Mouse (Mus musculus): ENCODE results near the gene Pms2.
A peak's percentile ranks its signal among the peaks of the same experiment; 100 is the strongest.

Pms2 gene

DNA sequence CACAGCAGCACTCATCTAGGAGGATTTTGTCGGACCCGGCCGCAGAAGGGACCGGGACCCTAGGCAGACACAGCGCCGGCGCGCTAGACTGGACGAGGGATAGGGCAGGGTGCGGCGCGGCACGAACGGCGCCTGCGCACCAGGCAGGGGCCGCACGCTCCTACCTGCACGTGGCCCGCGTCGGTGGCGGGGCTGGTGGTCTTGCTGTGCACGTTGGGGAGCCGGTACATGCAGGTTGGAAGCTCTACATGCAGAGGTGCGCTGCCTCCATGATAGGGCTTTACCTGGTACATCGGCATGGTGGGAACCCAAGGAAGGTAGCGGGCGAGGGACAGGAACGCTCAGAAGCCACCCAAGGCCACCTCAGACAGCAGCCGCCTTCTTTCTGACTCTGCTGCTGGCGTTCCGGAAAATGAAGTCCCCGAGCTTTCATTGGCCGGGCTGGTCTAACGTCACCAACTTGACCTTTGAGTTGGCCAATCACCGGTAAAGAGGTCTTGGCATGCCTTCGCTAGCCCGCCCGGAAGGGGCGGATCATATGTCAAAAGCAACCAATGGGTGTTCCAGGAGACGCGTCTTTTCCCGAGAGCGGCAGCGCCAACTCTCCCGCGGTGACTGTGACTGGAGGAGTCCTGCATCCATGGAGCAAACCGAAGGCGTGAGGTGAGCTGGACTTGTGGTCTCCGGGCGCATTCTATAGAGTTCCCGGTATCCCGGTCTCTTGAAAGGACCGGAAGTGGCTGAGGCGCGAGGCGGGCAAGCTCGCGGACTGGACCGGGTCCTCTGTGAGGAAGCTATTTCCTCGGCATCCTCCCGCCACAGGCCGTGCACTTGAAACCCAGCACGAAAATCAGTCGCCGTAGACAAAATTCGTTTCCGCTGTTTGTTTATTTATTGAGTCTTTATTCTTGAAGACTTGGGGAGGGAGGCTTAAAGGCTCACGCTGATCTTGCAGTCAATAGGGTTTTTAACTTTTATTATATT, at the start of gene Pms2, which contains the start of gene Aimp2:
Pms2 (plus strand) TSS at position 548 of the 984 bp plus-strand sequence.
Aimp2 (minus strand) TSS at position 431 of the 984 bp plus-strand sequence.
- peak; percentile 95 for DNase-seq (ENCODE audit: extremely low spot score)

DNA sequence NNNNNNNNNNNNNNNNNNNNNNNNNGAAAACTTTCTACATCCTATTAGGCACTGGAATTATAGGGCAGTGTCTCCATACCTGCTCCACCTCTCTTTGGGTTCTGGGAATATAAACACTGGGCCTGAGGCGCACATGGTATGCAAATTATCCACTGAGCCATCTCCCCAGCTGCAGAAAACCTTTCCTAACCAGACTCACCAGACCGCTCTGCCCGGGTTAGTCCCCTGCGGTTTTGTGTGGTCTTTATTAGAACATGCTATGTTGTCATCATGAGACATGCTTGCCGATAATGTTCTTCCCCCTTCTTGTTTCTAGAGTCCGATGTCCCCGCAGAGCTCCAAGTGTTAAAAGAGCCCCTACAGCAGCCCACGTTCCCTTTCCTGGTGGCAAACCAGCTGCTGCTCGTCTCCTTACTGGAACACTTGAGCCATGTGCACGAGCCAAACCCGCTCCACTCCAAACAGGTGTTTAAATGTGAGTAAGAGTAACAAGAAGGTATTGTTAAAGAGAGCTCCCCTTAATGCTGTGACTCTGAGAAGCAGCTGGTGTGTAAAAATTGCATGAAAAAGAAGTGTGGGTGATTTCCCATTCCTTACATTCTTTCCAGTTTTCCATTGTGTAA, 38.1 kb upstream of the Pms2 start:
- no peak for DNase-seq (ENCODE audit: extremely low spot score)

DNA sequence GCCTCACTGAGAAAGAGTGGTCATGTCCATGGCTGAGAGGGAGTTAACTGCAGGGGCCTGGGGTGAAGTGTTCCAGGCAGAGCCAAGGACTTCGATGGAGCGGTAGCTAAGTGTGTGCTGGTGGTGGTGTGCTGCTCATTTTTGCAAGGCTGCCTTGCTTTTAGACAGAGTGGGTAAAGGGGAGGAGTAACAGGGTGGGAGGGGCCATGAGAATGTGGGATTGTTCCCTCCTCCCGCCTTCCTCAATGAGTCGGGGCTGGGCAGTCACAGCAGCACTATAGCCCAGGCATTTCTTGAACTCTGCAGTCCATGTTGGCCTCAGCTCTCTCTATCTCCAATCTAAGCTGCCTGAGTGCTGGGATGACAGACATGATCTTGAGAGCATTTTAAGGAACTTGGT, 35.2 kb upstream of the Pms2 start:
- no peak for DNase-seq (ENCODE audit: extremely low spot score)

DNA sequence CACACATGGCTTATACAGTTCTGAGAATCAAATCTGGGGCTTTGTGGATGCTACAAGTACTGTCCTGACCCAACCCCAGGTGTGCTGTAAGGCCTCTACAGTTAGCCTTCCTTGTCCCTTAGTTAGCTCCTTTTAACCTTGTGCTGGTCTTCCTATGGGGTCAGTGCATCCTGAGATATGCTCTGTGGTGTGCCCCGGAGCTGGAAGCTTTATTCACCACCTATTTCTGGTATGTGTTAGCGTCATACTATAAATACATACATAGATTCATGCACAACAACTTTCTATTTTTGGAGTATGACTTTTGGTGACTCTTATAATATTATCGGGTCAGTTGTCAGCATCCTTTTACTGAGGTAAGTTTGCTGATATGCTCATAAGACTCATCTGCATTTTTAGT, 24.5 kb upstream of the Pms2 start:
- DNase-seq (ENCODE audit: extremely low spot score) = no peak

DNA sequence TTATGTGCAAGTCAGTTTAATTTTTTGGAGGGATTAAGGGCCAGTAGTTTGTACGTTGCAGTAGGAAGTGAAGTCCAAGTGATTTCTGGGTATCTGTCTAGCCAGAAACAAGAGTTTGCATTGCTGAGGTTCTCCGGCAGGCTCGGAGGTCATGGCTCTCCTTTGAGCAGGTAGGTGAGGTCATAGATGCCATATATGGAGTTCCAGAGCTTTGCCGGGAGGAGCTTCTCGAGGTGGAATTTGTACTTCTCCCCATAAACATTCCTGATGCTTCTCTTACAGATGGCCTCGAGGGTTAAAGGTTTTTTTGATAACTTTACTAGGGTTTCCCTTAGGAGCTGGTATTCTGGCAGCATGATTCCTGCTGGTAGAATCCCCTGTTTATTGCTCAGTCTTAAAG, 19.0 kb upstream of the Pms2 start:
- DNase-seq (ENCODE audit: extremely low spot score) = no peak

DNA sequence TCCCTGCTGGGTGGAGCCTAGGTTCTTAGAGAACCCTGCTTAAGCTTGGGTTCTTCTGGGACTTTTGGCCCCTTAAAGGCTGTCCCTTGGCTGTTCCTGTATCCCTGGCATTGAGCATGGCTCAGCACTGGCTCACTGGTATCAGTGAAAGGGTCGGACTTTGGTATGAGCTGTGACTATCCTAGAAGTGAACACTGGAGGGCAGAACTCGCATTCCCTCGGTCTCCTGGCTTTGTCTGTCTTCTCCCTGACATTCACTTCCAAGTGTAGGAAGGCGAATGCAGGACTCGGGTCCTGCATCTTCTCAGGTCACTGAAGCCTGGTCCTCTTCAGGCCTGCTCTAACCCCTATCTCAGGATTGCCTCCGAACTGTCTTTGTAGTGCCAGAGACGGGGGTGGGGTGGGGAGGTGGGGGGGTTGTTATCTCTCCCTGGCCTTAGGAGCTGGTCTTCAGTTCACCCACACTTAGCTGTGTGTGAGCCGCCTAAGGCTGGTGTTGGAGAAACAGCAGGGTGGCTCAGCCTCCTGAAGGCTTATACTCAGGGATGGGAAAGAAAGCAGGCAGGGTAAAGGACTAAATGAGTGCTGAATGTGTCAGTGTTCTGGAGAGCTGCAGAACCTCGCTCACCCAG, 17.4 kb upstream of the Pms2 start:
- DNase-seq (ENCODE audit: extremely low spot score) = no peak

DNA sequence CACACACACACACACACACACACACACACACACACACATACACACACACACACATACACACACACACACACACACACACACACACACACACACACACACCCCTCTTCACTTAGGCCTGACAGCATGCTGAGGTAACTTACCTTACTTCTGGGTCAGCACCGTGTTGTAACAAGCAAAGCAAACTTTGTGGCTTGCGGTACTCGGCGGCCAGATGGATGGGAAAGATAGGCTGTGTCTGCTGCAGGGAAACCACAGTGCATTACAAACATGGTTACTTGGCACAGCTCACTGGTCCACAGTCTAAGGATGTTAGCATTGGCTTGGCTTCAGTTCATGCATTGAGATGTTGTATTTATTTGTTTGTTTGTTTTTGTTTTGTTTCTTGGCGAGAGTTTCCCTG, 16.4 kb upstream of the Pms2 start:
- DNase-seq (ENCODE audit: extremely low spot score) = no peak

DNA sequence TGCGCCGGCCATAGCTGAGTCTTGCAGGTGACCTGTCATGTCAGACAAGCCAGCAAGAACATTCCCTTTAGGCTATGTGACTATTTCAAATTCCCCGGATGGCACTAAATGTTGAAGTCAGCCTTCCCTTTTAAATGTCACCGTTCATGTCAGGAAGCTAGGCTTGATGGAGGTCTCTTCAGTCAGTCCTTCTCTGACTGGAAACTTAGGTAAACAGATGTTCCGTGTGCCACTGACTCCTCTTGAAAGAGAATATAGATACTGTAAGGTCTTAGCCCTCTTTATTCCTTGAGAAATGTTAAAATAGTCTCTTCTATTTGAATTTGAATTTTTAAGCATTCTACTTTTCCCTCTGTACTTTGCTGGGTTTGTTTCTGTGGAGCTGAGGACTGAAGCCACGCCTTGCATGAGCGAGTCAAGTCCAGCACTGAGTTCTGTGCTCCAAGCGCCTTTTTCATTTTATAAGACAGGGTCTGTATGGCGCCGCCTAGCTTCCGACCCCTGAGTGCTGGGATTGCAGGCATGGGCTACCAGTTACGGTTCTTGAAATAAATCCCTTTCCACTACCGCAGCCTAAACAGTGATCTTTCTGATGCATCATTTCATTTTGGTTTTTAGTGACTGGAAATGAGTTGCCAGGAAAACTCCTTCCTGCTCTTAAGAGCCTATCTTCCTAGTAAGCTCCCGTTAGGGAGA, 12.0 kb upstream of the Pms2 start, which contains the start of gene Ankrd61:
Ankrd61 (minus strand) TSS at position 51 of the 696 bp plus-strand sequence.
- DNase-seq (ENCODE audit: extremely low spot score) = no peak

DNA sequence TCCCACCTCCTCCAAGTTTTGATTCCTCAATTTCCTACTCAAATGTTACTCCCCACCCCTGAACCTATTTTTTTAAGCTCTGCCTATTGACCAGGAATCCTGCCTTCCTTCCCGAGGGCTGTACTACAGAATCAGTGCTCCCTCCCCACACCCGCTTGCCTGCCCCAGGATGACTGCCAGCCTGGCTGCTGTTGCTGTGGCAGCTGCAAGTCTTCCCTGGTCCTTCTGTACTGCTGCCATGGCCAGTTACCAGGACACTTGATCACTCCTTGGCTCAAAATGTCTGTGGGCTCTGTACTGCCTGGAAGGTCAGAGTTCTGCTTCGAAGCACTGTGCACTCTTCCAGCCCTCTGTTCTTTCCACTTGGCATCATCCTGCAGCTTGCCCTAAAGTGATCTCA, 7.7 kb upstream of the Pms2 start:
- no peak for DNase-seq (ENCODE audit: extremely low spot score)

DNA sequence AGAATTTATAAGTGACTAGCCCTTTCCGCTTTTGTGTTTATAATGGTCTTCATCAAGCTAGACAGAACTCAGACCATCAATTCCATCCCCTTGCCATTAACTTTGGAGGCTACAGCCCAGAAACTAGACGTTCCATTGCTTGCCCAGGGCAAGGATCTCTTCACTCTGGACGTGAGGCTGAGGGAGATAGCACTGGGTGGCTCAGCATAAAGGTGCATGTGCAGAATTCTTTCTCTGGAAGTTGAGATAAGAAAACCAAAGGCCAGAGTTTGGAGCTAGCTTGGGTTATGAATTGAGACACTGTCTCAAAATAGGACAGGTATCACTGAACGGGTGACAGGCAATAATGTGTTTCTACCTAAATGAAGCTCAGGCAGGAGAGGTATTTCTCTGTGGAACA, 6.0 kb upstream of the Pms2 start:
- DNase-seq (ENCODE audit: extremely low spot score) = no peak

DNA sequence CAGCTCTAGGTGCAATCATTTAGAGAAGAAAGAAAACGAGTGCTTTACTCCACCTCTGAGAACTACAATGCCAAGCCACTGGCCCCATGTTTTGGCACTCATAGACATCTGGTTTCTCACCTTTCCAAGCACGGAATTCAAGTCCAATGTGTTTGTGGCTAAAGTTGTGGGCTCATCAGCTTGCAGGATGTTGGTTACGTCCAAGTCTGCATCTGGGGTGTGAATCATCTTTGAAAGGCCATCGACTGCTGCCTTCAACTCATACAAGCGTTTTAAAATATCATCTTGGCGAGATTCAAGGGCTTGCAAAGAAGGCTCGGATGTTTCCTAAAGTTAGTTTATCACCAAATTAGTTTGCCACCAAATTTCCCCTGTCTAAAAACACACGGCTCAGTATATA, 3.3 kb upstream of the Pms2 start:
- DNase-seq (ENCODE audit: extremely low spot score) = no peak

DNA sequence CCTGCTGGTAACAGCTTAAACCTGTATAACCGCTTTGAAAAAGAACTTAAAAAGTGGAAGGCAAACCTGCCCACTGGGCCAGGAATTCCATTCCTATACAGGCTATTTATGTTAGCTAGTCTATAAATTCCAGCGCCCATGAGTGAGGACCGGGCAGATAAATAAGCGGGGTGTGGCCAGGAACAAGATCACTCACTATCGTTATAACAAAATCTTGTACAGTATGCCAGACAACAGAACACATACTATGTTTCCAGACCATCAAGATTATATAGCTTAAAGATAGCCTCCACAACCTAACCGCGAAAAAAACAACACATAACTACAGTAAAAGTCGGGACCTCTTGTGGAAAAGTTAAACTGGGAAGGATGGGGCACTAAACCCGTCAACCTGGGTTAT, 838 bp upstream of the Pms2 start:
- no peak for DNase-seq (ENCODE audit: extremely low spot score)

DNA sequence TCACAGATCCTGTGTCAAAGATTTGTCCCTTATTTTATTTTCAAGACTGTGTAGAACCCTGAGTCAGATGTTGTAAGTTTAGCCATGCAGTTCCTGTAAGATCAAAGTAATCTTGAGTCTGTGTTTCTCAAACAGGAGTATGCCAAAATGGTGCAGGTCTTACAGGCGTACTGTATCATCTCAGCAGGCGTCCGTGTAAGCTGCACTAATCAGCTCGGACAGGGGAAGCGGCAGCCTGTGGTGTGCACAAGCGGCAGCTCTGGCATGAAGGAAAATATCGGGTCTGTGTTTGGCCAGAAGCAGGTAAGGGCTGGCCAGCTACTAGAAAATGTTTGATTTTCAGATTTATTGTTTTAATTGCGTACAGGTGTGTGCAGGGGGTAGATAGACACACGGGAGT, 6.5 kb downstream of the Pms2 start:
- DNase-seq (ENCODE audit: extremely low spot score) = no peak

DNA sequence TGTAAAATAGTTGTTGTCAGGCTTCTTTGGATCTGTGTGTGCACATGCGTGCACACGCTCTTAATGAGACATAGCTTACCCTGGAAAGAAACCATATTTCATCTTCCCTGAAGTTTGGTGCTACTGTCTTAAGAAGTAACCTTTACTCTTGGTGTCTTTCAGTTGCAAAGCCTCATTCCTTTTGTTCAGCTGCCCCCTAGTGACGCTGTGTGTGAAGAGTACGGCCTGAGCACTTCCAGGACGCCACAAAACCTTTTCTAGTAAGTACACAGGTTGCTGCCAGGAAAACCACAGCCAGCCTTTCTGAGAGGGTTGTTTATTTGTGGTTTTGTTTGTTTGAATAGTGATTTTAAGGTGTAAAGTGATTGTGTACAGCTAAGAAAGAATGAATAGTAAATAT, 7.7 kb downstream of the Pms2 start:
- peak; percentile 16 for DNase-seq (ENCODE audit: extremely low spot score)

DNA sequence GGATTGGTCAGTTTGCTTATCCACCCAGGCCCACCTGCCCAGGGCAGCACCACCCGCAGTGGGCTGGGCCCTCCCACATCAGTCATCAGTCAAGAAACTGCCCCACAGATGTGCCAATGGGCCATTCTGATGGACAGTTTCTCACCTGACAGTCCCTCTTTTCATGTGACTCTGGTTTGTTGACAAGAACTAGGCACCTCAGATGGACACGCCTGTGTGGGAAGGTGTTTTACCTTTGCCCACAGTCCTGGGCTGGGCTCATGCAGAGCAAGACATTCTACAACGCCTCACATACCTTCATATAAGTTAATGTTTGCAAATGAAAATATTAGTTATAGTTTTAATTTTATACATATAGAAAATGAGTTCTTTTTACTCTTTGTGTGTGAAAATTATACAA, 8.4 kb downstream of the Pms2 start:
- DNase-seq (ENCODE audit: extremely low spot score) = no peak

DNA sequence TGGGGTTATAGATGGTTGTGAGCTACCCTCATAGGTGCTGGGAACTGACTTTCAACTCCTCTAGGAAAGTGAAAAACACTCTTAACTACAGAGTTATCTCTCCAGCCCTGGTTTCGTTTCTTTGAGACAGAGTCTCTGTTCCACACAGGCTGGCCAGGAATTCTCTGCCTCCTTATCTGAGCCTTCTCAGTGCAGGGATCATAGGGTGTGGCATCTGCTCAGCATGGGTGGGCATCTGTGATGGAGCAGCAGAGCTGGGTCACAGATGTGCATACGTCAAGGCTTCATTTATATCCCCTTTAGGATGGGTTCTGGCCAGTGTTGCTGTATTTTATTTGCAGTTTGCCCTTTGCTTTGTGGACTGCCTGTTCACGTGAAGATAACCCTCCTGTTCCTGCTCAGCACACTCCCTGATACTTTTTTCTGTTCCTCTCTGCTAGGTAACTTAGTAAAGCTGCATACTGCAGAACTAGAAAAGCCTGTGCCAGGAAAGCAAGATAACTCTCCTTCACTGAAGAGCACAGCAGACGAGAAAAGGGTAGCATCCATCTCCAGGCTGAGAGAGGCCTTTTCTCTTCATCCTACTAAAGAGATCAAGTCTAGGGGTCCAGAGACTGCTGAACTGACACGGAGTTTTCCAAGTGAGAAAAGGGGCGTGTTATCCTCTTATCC, 15.2 kb downstream of the Pms2 start:
- DNase-seq (ENCODE audit: extremely low spot score) = no peak

DNA sequence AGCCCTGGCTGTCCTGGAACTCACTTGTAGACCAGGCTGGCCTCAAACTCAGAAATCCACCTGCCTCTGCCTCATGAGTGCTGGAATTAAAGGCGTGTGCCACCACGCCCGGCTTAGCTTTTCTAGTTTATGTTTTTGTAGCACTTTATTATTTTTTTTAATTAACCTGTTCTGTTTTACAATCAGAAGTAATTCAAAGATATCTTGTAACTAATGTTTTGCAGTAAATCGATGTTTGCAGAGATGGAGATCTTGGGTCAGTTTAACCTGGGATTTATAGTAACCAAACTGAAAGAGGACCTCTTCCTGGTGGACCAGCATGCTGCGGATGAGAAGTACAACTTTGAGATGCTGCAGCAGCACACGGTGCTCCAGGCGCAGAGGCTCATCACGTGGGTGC, 18.1 kb downstream of the Pms2 start, which contains the start of gene Gm42421:
Gm42421 (plus strand) TSS at position 301 of the 400 bp plus-strand sequence.
- DNase-seq (ENCODE audit: extremely low spot score) = no peak

DNA sequence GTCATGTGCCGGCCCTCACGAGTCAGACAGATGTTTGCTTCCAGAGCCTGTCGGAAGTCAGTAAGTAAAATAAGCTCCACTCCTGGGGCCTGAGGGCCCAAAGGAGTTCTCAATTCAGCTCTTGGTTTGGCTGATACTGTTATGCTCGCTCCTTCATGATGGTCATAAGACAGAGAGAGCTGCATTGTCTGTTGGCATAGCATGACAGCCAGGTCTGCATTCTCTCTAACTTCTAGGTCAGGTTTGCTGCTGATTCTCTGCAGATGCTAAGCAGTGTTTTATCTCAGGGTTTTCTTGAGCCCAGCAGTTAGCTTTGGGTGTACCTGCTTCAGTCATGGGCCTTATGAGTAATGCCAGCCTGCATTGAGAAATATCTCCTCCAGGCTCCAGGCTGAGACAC, 19.5 kb downstream of the Pms2 start:
- DNase-seq (ENCODE audit: extremely low spot score) = no peak

DNA sequence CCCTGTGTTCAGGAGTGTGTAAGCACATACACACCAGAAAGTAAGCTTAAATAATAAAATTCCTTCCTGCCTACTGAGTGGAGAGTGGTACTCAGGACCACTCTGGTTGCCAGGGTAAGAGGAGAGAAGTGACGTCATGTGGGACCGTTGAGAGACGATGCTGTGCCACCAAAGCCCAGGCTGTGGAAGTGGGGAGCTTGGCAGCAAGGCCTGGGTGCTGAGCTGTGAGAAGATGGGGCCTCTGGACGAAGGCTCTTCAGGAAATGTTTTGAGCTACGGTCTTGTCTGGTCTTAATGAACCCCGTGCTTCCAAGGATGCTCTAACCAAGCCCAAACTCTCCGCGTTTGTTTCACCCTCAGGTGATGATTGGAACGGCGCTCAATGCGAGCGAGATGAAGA, 20.9 kb downstream of the Pms2 start:
- no peak for DNase-seq (ENCODE audit: extremely low spot score)

DNA sequence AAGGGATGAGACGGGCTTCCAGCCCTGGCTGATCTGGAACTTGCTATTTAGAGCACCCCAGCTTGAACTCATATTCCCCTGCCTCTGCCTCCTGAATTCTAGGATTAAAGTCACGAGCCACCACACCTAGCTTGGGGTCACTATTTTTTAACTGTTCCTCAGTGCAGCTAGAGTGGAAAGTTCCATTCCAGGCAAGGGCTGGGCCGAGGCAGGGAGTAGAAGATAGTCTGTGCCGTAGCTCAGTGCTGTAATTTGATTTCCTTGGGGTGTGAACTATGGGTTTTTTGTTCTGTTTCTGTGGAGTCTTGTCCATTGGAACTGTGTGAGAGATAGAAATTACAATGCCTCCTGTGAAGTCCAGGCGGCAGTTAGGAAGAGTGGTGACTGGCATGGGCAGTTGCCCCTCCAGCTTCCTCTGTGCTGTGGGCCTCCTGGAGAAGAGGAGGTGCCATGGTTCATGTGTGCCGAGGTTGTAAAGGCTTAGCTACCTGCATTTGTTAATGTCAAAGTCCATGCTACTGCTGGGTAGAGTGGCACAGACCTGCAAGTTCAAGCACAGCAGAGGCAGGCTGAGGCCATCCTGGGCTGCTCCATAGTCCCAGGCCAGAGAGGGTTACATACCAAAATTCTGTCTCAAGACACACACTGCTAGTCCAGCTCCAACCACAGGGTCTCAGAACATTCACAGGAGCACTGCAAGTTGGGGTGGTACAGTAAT, 22.3 kb downstream of the Pms2 start:
- no peak for DNase-seq (ENCODE audit: extremely low spot score)

DNA sequence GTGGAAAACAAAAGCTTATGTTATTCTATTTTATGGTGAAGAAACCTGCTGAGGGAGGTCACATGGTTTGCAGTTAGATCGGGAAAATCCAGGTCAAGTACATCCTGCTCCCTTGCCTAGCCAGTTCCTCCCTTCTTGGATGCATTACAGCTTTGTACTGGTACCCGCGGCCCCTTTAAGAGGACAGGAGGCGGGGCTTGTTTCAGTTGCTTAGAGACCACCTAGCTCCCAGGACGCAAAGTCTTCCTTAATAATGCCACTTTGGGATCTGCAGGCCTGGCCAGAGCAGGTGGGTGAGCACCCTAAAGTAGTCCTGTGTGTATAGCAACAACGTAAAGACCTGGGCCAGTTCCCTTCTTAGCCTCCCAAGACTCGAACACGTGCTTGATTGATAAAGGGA, 23.1 kb downstream of the Pms2 start, which contains the start of gene Rsph10b:
Rsph10b (plus strand) TSS at position 205 of the 400 bp plus-strand sequence.
- peak; percentile 12 for DNase-seq (ENCODE audit: extremely low spot score)

Measured in embryo, embryonic 9.5 days (tissue).